Mouse (Mus musculus): Measurements from ENCODE around the gene Clrn3. TPM values are rescaled to one million over a fixed set of nuclear protein-coding genes. Genes with fewer than 3 reads are reported as not detected.

Clrn3 gene
- polyA plus RNA-seq, 1 experiment, result 41.7 TPM

DNA sequence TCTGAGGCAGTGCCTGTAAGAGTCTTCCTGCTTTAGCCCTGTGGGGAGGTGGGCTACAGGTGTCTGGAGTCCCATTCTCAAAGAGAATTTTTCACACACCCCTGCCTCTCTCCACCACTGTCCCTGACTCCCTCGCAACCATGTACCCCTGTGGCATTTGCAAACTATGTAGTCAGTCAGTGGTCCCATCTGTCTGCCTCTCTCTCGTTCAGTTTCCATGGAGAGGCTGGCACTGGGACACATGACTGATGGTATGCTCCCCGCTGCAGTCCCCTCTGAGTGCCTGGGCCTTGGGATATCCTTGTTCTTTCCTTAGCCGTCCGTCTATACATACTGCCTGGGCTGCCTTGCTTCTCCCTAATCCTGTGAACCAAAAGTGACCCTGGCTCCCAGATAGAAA, 37.6 kb upstream of the Clrn3 start:
- TF ChIP-seq CTCF (IDR thresholded peaks at IDR 0.05; ENCODE audit: extremely low read depth, insufficient read length, insufficient replicate concordance, low read depth, low read length) (no peak), POLR2A (IDR thresholded peaks at IDR 0.05; ENCODE audit: low read depth, low read length) (no peak)
- Histone ChIP-seq H3K27ac (ENCODE audit: insufficient read depth, low read depth, low read length) (no peak overlapping the region), H3K4me3 (ENCODE audit: low read depth, low read length) (no peak overlapping the region), H3K4me1 (ENCODE audit: control insufficient read depth, insufficient read depth, insufficient read length, low read length) (no peaks in the 10 kb centered on the region), H3K27me3 (ENCODE audit: control insufficient read depth, insufficient read depth, low read length) (no peaks in the 10 kb centered on the region), H3K36me3 (ENCODE audit: control insufficient read depth, insufficient read depth, low read length) (no peaks in the 10 kb centered on the region)
- WGBS, result 89% methylated on average over 5 of the region's 5 CpGs

DNA sequence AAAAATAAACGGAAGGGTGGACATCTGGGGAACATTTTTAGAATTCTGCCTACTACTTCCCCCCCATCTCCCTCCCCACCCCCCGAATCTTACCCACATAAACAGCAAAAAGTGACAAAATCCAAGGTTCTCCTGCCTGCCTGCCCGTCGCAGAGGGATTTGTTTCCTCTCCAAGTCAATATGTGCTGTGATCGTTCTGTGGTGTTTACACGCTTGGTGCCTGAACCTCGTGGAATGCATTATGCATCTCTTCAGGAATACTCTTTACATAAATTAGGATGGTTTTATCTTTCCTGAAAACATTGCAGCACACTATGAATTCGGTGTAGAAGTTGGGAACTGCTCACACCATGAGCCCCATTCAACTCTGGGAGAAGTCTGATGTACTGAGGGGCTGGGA, 35.6 kb upstream of the Clrn3 start:
- Histone ChIP-seq H3K27ac (ENCODE audit: insufficient read depth, low read depth, low read length) (no peak overlapping the region), H3K4me1 (ENCODE audit: control insufficient read depth, insufficient read depth, insufficient read length, low read length) (no peaks in the 10 kb centered on the region), H3K27me3 (ENCODE audit: control insufficient read depth, insufficient read depth, low read length) (no peaks in the 10 kb centered on the region), H3K4me3 (ENCODE audit: low read depth, low read length) (no peak overlapping the region), H3K36me3 (ENCODE audit: control insufficient read depth, insufficient read depth, low read length) (no peaks in the 10 kb centered on the region)
- no peak for TF ChIP-seq CTCF (IDR thresholded peaks at IDR 0.05; ENCODE audit: extremely low read depth, insufficient read length, insufficient replicate concordance, low read depth, low read length)
- no peak for TF ChIP-seq POLR2A (IDR thresholded peaks at IDR 0.05; ENCODE audit: low read depth, low read length)
- WGBS, result 74% methylated on average over 8 of the region's 8 CpGs

DNA sequence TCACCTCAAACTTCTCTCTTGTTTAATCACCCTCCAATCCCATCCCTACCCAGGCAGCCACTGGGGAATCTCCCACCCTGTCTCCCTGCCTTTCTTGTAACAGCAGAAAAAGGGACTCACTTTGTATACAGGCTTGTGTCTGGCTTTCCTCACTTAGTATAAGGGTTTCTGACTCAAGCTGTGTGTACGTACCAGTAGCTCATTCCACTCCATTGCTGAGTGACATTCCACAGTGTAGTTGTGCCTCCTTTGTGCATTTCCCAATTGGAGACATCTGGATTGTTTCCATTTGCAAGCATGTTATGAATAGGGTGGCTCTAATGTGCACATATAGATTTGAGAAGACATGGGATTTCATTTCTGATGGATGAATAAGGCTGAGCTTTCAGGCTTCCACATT, 31.8 kb upstream of the Clrn3 start:
- TF ChIP-seq CTCF (IDR thresholded peaks at IDR 0.05; ENCODE audit: extremely low read depth, insufficient read length, insufficient replicate concordance, low read depth, low read length) (no peak), POLR2A (IDR thresholded peaks at IDR 0.05; ENCODE audit: low read depth, low read length) (no peak)
- Histone ChIP-seq H3K36me3 (ENCODE audit: control insufficient read depth, insufficient read depth, low read length) (no peaks in the 10 kb centered on the region), H3K4me3 (ENCODE audit: low read depth, low read length) (no peak overlapping the region), H3K27ac (ENCODE audit: insufficient read depth, low read depth, low read length) (no peak overlapping the region), H3K4me1 (ENCODE audit: control insufficient read depth, insufficient read depth, insufficient read length, low read length) (no peaks in the 10 kb centered on the region), H3K27me3 (ENCODE audit: control insufficient read depth, insufficient read depth, low read length) (no peaks in the 10 kb centered on the region)
- 71% methylated on average over 1 of the region's 1 CpGs for WGBS

DNA sequence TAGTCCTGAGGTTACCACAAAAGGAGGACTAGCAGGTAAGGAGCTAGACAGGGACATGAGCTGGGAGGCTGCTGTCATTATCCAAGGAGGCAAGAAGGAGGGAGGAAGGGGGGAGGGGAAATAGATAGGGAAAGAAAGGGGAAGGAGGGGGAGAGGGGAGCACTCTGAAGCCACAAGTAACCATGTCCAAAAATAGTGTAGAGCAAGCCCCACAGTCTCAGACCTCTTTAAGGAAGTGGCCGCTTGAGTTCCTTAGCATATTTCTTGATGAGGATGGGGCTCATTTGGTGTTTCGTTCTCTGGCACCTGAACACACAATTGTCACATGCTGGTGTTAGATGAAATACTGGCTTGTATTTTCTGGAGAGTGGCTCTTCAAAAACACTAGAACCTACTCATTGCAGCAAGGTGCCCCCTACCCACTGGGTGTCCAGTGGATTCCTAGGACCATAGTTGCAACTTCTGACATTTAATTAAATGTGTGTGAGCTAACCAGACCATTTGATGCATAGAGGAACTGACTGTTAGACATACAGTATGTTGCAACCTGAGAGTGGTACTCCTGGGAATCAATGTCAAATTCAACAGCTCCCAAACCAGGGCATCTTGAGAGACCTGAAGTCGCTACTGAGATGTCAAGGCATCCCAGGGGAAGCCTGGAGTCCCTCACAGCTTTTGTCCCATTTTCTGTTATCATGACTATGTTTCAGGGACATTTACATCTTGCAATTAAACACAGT, 28.4 kb upstream of the Clrn3 start:
- Histone ChIP-seq H3K36me3 (ENCODE audit: control insufficient read depth, insufficient read depth, low read length) (no peaks in the 10 kb centered on the region), H3K4me1 (ENCODE audit: control insufficient read depth, insufficient read depth, insufficient read length, low read length) (no peaks in the 10 kb centered on the region), H3K4me3 (ENCODE audit: low read depth, low read length) (no peak overlapping the region), H3K27me3 (ENCODE audit: control insufficient read depth, insufficient read depth, low read length) (no peaks in the 10 kb centered on the region), H3K27ac (ENCODE audit: insufficient read depth, low read depth, low read length) (no peak overlapping the region)
- 87% methylated on average over 3 of the region's 3 CpGs for WGBS
- TF ChIP-seq CTCF (IDR thresholded peaks at IDR 0.05; ENCODE audit: extremely low read depth, insufficient read length, insufficient replicate concordance, low read depth, low read length) (no peak), POLR2A (IDR thresholded peaks at IDR 0.05; ENCODE audit: low read depth, low read length) (no peak)

DNA sequence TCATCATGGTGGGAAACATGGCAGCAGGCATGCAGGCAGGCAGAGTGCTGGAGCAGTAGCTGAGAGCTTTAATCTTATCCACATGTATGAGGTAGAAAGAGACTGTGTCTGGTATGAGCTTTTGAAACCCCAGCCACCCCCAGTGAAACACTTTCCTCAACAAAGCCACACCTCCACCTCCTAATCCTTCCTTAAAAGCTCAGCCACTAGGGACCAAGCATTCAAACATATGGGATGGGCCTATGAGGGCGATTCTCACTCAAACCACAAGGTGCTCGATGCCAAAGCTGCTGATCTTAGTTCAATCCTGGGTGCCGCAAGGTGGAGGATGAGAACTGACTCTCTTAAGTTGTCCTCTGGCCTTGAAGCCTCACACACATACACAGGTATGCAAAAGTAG, 25.1 kb upstream of the Clrn3 start:
- TF ChIP-seq CTCF (IDR thresholded peaks at IDR 0.05; ENCODE audit: extremely low read depth, insufficient read length, insufficient replicate concordance, low read depth, low read length), result no peak
- TF ChIP-seq POLR2A (IDR thresholded peaks at IDR 0.05; ENCODE audit: low read depth, low read length), result no peak
- Histone ChIP-seq H3K36me3 (ENCODE audit: control insufficient read depth, insufficient read depth, low read length) (no peaks in the 10 kb centered on the region), H3K4me1 (ENCODE audit: control insufficient read depth, insufficient read depth, insufficient read length, low read length) (no peaks in the 10 kb centered on the region), H3K27me3 (ENCODE audit: control insufficient read depth, insufficient read depth, low read length) (no peaks in the 10 kb centered on the region), H3K27ac (ENCODE audit: insufficient read depth, low read depth, low read length) (no peak overlapping the region), H3K4me3 (ENCODE audit: low read depth, low read length) (no peak overlapping the region)
- WGBS, result 72% methylated on average over 3 of the region's 3 CpGs

DNA sequence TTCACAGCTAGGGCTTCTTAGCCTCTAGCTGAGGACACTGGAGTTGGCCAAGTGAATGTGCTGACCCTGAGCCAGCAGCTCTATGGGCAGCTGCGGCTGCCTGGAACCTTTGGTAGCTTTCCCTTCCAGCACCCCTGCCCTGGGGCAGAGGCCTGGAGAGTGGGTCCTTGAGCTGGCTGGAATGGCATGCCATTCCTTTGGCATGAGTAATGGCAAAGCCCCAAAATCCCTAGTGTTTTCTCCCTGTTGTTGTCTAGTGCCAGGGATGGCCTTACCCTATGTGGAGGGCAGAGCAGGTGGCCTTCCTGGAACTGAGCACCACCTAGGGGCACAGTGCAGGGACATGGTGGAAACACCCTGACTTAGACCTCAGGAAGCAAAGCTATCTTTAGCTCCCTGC, 23.1 kb upstream of the Clrn3 start:
- Histone ChIP-seq H3K27ac (ENCODE audit: insufficient read depth, low read depth, low read length) (no peak overlapping the region), H3K4me1 (ENCODE audit: control insufficient read depth, insufficient read depth, insufficient read length, low read length) (no peaks in the 10 kb centered on the region), H3K27me3 (ENCODE audit: control insufficient read depth, insufficient read depth, low read length) (no peaks in the 10 kb centered on the region), H3K36me3 (ENCODE audit: control insufficient read depth, insufficient read depth, low read length) (no peaks in the 10 kb centered on the region), H3K4me3 (ENCODE audit: low read depth, low read length) (no peak overlapping the region)
- WGBS, result 67% methylated on average over 1 of the region's 1 CpGs
- no peak for TF ChIP-seq POLR2A (IDR thresholded peaks at IDR 0.05; ENCODE audit: low read depth, low read length)

DNA sequence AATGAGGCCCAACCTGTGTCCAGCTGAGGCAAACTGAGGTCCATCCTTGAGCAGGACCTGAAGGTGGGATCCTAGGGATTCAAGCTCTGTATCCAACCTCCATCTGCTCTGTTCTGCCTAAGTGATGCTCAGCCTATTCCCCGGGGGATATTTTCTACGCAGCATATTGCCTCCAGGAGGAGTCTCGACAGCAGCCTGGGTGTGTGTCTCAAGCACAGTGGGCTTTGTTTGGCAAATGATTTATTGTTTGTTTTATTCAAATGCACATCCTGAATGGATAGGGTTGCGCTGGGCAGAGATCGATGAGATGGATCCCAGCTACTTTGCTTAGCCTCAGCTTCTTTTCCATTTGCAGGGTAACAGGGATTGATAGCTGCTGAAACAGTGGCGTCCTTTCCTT, 20.0 kb upstream of the Clrn3 start:
- Histone ChIP-seq H3K4me1 (ENCODE audit: control insufficient read depth, insufficient read depth, insufficient read length, low read length) (no peaks in the 10 kb centered on the region; the same call in 1 of the 2 replicates), H3K27me3 (ENCODE audit: control insufficient read depth, insufficient read depth, low read length) (no peaks in the 10 kb centered on the region), H3K4me3 (ENCODE audit: low read depth, low read length) (no peak overlapping the region), H3K27ac (ENCODE audit: insufficient read depth, low read depth, low read length) (no peak overlapping the region), H3K36me3 (ENCODE audit: control insufficient read depth, insufficient read depth, low read length) (no peaks in the 10 kb centered on the region)
- 86% methylated on average over 6 of the region's 6 CpGs for WGBS
- TF ChIP-seq CTCF (IDR thresholded peaks at IDR 0.05; ENCODE audit: extremely low read depth, insufficient read length, insufficient replicate concordance, low read depth, low read length) (no peak), POLR2A (IDR thresholded peaks at IDR 0.05; ENCODE audit: low read depth, low read length) (no peak)

Data from small intestine, adult 2 months (tissue).